ENCODE assay signal across 8 mouse cellular contexts in the genomic region with DNA sequence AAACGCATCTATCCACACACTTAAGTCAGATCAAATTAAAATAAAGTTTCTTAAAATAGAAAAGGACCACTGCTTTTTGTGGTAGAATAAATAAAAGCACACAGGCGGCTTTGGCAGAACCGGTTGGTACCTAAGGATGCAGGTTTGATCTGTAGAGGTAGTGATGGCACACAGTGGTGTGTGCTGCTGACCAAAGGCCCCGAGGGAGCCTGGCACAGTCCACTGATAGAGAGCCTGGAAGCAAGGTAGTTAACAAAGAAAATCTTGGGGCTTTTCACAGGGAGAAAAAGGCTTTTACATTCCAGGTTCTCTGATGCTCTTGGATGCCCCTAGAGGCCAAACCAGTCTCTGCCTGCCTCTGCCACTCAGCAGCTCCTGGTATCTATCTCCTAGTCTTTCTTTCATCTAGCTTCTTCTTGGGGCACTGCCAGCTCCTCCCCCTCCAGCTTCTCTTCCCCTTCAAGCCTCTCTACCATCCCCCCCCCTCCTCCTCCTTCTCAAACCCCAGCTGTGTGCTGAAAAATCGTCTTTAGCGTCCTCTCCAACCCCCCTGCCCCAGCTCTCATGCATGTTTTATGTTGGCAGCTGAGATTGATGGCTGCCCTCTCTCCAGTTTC.
DNase-seq lines count a peak whose midpoint lies in the region; ATAC-seq and TF ChIP-seq lines count a peak whose summit lies in the region.

No protein-coding gene starts in this region.

- peak overlapping the region; percentile 20; the same call in 1 of the 2 replicates for H3K9ac ChIP-seq in lung, embryonic 14.5 days

- WGBS in lung, embryonic 14.5 days: 30% methylated on average over 6 of the region's 6 CpGs

- peak; percentile 23 for TF ChIP-seq CTCF in C2C12 (IDR thresholded peaks at IDR 0.05; ENCODE audit: control insufficient read depth, insufficient read depth, insufficient read length)
- peak; percentile 79 for TF ChIP-seq CTCF in lung, embryonic 14.5 days (IDR thresholded peaks at IDR 0.05; ENCODE audit: low read depth)

- H3K4me3 ChIP-seq in C2C12 (ENCODE audit: insufficient read depth, poor library complexity, severe bottlenecking): no peak overlapping the region
- no peak overlapping the region for H3K4me3 ChIP-seq in lung, embryonic 14.5 days (ENCODE audit: low read depth, low read length)

- no peaks in the 10 kb centered on the region for H3K36me3 ChIP-seq in C2C12 (ENCODE audit: control insufficient read depth, insufficient read depth)
- H3K36me3 ChIP-seq in lung, embryonic 14.5 days (ENCODE audit: insufficient read depth): no peaks in the 10 kb centered on the region

- H3K9me3 ChIP-seq in lung, embryonic 14.5 days (ENCODE audit: low read depth, low read length): no peaks in the 10 kb centered on the region; the same call in 1 of the 2 replicates

- no peak overlapping the region for H3ac ChIP-seq in C2C12 (ENCODE audit: control insufficient read depth, insufficient read length, low read depth)

- no peaks in the 10 kb centered on the region for H3K79me2 ChIP-seq in C2C12 (ENCODE audit: control insufficient read depth, insufficient read depth)

- peak; percentile 39 for ATAC-seq in lung, embryonic 14.5 days (ENCODE audit: insufficient read depth)

- no peaks in the 10 kb centered on the region for H3K27me3 ChIP-seq in C2C12 (ENCODE audit: control insufficient read depth, insufficient read depth, insufficient read length)
- no peaks in the 10 kb centered on the region for H3K27me3 ChIP-seq in lung, embryonic 14.5 days (ENCODE audit: insufficient read depth, low read length)

- peak overlapping the region; percentile 92 for H3K27ac ChIP-seq in lung, embryonic 14.5 days (ENCODE audit: low read depth)

- no peaks in the 10 kb centered on the region for H3K79me3 ChIP-seq in C2C12 (ENCODE audit: low read depth)

- DNase-seq in MEL-GATA-1-ER (ENCODE audit: extremely low read depth, low read depth): peak; percentile 30
- peak; percentile 85 to 87 for DNase-seq in cerebellum, postnatal 10 days
- peak; percentile 75 to 80 for DNase-seq in frontal cortex, postnatal 14 days (ENCODE audit: low spot score in 2 of 2)
- DNase-seq in kidney, postnatal 14 days: peak; percentile 64
- DNase-seq in lung, embryonic 14.5 days: peak; percentile 95
- peak; percentile 85 for DNase-seq in retina, embryonic 14.5 days (ENCODE audit: low spot score)
- DNase-seq in spleen, adult 12 weeks (ENCODE audit: low spot score): no peak

- no peak overlapping the region for H3K4me2 ChIP-seq in lung, embryonic 14.5 days

- H3K4me1 ChIP-seq in lung, embryonic 14.5 days (ENCODE audit: insufficient read depth): peaks cover 21% of the 10 kb centered on the region

TF ChIP-seq in C2C12, 6 proteins besides CTCF, POLR2A, EP300 and RAD21:
- TF ChIP-seq MYOG (IDR thresholded peaks at IDR 0.05; ENCODE audit: control insufficient read depth, extremely low read depth, insufficient read length): no peak
- no peak for TF ChIP-seq CEBPB (IDR thresholded peaks at IDR 0.05; ENCODE audit: low read depth)
- TF ChIP-seq MAX (IDR thresholded peaks at IDR 0.05): no peak
- TF ChIP-seq MYOD1 (IDR thresholded peaks at IDR 0.05; ENCODE audit: control insufficient read depth, insufficient read length, low read depth): no peak
- TF ChIP-seq FOSL1 (IDR thresholded peaks at IDR 0.05; ENCODE audit: insufficient read depth, low read length, poor library complexity, severe bottlenecking): no peak
- TF ChIP-seq USF1 (IDR thresholded peaks at IDR 0.05; ENCODE audit: low read depth): no peak
